Mouse (Mus musculus): ENCODE data around the gene Slc26a8. TPM values are rescaled to one million over a fixed set of nuclear protein-coding genes. Genes with fewer than 3 reads are reported as not detected.

Gene Slc26a8
- polyA plus RNA-seq, 1 experiment from 2014 or later = 0.74 TPM

- Histone ChIP-seq H3K9me3 (ENCODE audit: control insufficient read depth, low read length) (no peaks in the 10 kb centered on the region), H3K9ac (ENCODE audit: low read length) (no peak overlapping the region), H3K4me1 (replicated peaks; ENCODE audit: control insufficient read depth, insufficient read depth, low read length) (no peaks in the 10 kb centered on the region), H3K4me3 (ENCODE audit: low read length) (no peak overlapping the region), H3K4me2 (ENCODE audit: low read depth, low read length) (no peak overlapping the region), H3K27me3 (ENCODE audit: control insufficient read depth, insufficient read depth, low read depth, low read length) (no peaks in the 10 kb centered on the region), H3K36me3 (ENCODE audit: control insufficient read depth, insufficient read depth, low read length) (peaks cover 52% of the 10 kb centered on the region), H3K27ac (ENCODE audit: low read length) (no peak overlapping the region)
- ATAC-seq (ENCODE audit: low read depth) = no peak
- 80% methylated on average over 5 of the region's 5 CpGs for WGBS
These were observed 89.3 kb downstream of the Slc26a8 start for GRCm38 (mm10) chr17:28600780-28601179.

GRCm38 (mm10) chr17:28593965-28594364 lies 96.1 kb downstream of the Slc26a8 start:
- Histone ChIP-seq H3K27me3 (ENCODE audit: control insufficient read depth, insufficient read depth, low read depth, low read length) (no peaks in the 10 kb centered on the region), H3K36me3 (ENCODE audit: control insufficient read depth, insufficient read depth, low read length) (peaks cover 42% of the 10 kb centered on the region), H3K4me1 (replicated peaks; ENCODE audit: control insufficient read depth, insufficient read depth, low read length) (no peaks in the 10 kb centered on the region), H3K4me3 (ENCODE audit: low read length) (no peak overlapping the region), H3K27ac (ENCODE audit: low read length) (no peak overlapping the region), H3K9ac (ENCODE audit: low read length) (no peak overlapping the region), H3K4me2 (ENCODE audit: low read depth, low read length) (no peak overlapping the region), H3K9me3 (ENCODE audit: control insufficient read depth, low read length) (no peaks in the 10 kb centered on the region)
- ATAC-seq (ENCODE audit: low read depth) = no peak
- 66% methylated on average over 4 of the region's 4 CpGs for WGBS

GRCm38 (mm10) chr17:28592998-28593397 lies 97.0 kb downstream of the Slc26a8 start:
- no peaks in the 10 kb centered on the region for H3K9me3 ChIP-seq (ENCODE audit: control insufficient read depth, low read length)
- no peak overlapping the region for H3K9ac ChIP-seq (ENCODE audit: low read length)
- no peaks in the 10 kb centered on the region for H3K27me3 ChIP-seq (ENCODE audit: control insufficient read depth, insufficient read depth, low read depth, low read length)
- WGBS = 8% methylated on average over 4 of the region's 4 CpGs
- H3K36me3 ChIP-seq (ENCODE audit: control insufficient read depth, insufficient read depth, low read length) = peaks cover 43% of the 10 kb centered on the region
- no peak overlapping the region for H3K4me2 ChIP-seq (ENCODE audit: low read depth, low read length)
- ATAC-seq (ENCODE audit: low read depth) = peak; percentile 47; the same call in 1 of the 2 replicates
- H3K4me3 ChIP-seq (ENCODE audit: low read length) = no peak overlapping the region
- no peak overlapping the region for H3K27ac ChIP-seq (ENCODE audit: low read length)
- no peaks in the 10 kb centered on the region for H3K4me1 ChIP-seq (replicated peaks; ENCODE audit: control insufficient read depth, insufficient read depth, low read length)

GRCm38 (mm10) chr17:28591476-28591875 lies 98.6 kb downstream of the Slc26a8 start:
- ATAC-seq (ENCODE audit: low read depth) = no peak
- no peaks in the 10 kb centered on the region for H3K27me3 ChIP-seq (ENCODE audit: control insufficient read depth, insufficient read depth, low read depth, low read length)
- no peaks in the 10 kb centered on the region for H3K9me3 ChIP-seq (ENCODE audit: control insufficient read depth, low read length)
- no peak overlapping the region for H3K27ac ChIP-seq (ENCODE audit: low read length)
- peaks cover 35% of the 10 kb centered on the region for H3K36me3 ChIP-seq (ENCODE audit: control insufficient read depth, insufficient read depth, low read length)
- H3K4me2 ChIP-seq (ENCODE audit: low read depth, low read length) = no peak overlapping the region
- WGBS = 94% methylated on average over 5 of the region's 5 CpGs
- H3K4me1 ChIP-seq (replicated peaks; ENCODE audit: control insufficient read depth, insufficient read depth, low read length) = no peaks in the 10 kb centered on the region
- H3K9ac ChIP-seq (ENCODE audit: low read length) = no peak overlapping the region
- no peak overlapping the region for H3K4me3 ChIP-seq (ENCODE audit: low read length)

- no peaks in the 10 kb centered on the region for H3K27me3 ChIP-seq (ENCODE audit: control insufficient read depth, insufficient read depth, low read depth, low read length)
- 74% methylated on average over 3 of the region's 3 CpGs for WGBS
- no peak for ATAC-seq (ENCODE audit: low read depth)
- no peak overlapping the region for H3K27ac ChIP-seq (ENCODE audit: low read length)
- H3K9me3 ChIP-seq (ENCODE audit: control insufficient read depth, low read length) = no peaks in the 10 kb centered on the region
- no peak overlapping the region for H3K4me2 ChIP-seq (ENCODE audit: low read depth, low read length)
- H3K4me3 ChIP-seq (ENCODE audit: low read length) = no peak overlapping the region
- H3K36me3 ChIP-seq (ENCODE audit: control insufficient read depth, insufficient read depth, low read length) = peaks cover 33% of the 10 kb centered on the region
- no peaks in the 10 kb centered on the region for H3K4me1 ChIP-seq (replicated peaks; ENCODE audit: control insufficient read depth, insufficient read depth, low read length)
- H3K9ac ChIP-seq (ENCODE audit: low read length) = no peak overlapping the region
These were observed 99.4 kb downstream of the Slc26a8 start for GRCm38 (mm10) chr17:28590596-28590995.

GRCm38 (mm10) chr17:28588591-28588990 lies 101.4 kb downstream of the Slc26a8 start:
- Histone ChIP-seq H3K27me3 (ENCODE audit: control insufficient read depth, insufficient read depth, low read depth, low read length) (no peaks in the 10 kb centered on the region), H3K9ac (ENCODE audit: low read length) (no peak overlapping the region), H3K9me3 (ENCODE audit: control insufficient read depth, low read length) (no peaks in the 10 kb centered on the region), H3K4me3 (ENCODE audit: low read length) (no peak overlapping the region), H3K36me3 (ENCODE audit: control insufficient read depth, insufficient read depth, low read length) (peaks cover 29% of the 10 kb centered on the region), H3K4me2 (ENCODE audit: low read depth, low read length) (no peak overlapping the region), H3K27ac (ENCODE audit: low read length) (no peak overlapping the region), H3K4me1 (replicated peaks; ENCODE audit: control insufficient read depth, insufficient read depth, low read length) (no peaks in the 10 kb centered on the region)
- no peak for ATAC-seq (ENCODE audit: low read depth)
- WGBS = 83% methylated on average over 2 of the region's 2 CpGs

Other genes with a start within 250 kb of the Slc26a8 start
- gene Fkbp5, start 172.7 kb downstream of the Slc26a8 start, polyA plus RNA-seq (2015; fragmentation: Nextera tagmentation; extraction: Ambion mirVana) = 38.5 and 43.8 TPM in 2 replicates
- gene Armc12, start 159.4 kb downstream of the Slc26a8 start, polyA plus RNA-seq (2015; fragmentation: Nextera tagmentation; extraction: Ambion mirVana) = not detected in 2 replicates
- gene Clpsl2, start 140.8 kb downstream of the Slc26a8 start, polyA plus RNA-seq (2015; fragmentation: Nextera tagmentation; extraction: Ambion mirVana) = not detected in 2 replicates
- 0.35 and 1.8 TPM in 2 replicates for gene Clps, start 129.5 kb downstream of the Slc26a8 start, polyA plus RNA-seq (2015; fragmentation: Nextera tagmentation; extraction: Ambion mirVana)
- 0.48 and 0.50 TPM in 2 replicates for gene Lhfpl5, start 114.6 kb downstream of the Slc26a8 start, polyA plus RNA-seq (2015; fragmentation: Nextera tagmentation; extraction: Ambion mirVana)
- gene Srpk1, start 67.5 kb downstream of the Slc26a8 start, polyA plus RNA-seq (2015; fragmentation: Nextera tagmentation; extraction: Ambion mirVana) = 62.2 and 69.2 TPM in 2 replicates
- gene Mapk14, start 1.1 kb upstream of the Slc26a8 start, polyA plus RNA-seq (2015; fragmentation: Nextera tagmentation; extraction: Ambion mirVana) = 46.1 and 49.8 TPM in 2 replicates
- gene AC170998.1, start 35.9 kb upstream of the Slc26a8 start, polyA plus RNA-seq (2015; fragmentation: Nextera tagmentation; extraction: Ambion mirVana) = 2.7 and 3.2 TPM in 2 replicates
- 78.6 and 80.0 TPM in 2 replicates for gene Mapk13, start 79.1 kb upstream of the Slc26a8 start, polyA plus RNA-seq (2015; fragmentation: Nextera tagmentation; extraction: Ambion mirVana)
- 9.5 and 10.6 TPM in 2 replicates for gene Brpf3, start 110.9 kb upstream of the Slc26a8 start, polyA plus RNA-seq (2015; fragmentation: Nextera tagmentation; extraction: Ambion mirVana)
- gene Pnpla1, start 168.2 kb upstream of the Slc26a8 start, polyA plus RNA-seq (2015; fragmentation: Nextera tagmentation; extraction: Ambion mirVana) = not detected in 2 replicates
- gene 4930539E08Rik, start 225.1 kb upstream of the Slc26a8 start, polyA plus RNA-seq (2015; fragmentation: Nextera tagmentation; extraction: Ambion mirVana) = 0.08 and 0.40 TPM in 2 replicates

All from lung, embryonic 16.5 days (tissue).